Mouse (Mus musculus) adrenal gland, adult 18-20 months (tissue): Measurements from ENCODE around the gene Mis12. TPM values are rescaled to one million over a fixed set of nuclear protein-coding genes. Genes with fewer than 3 reads are reported as not detected.

Experiments
- DNase-seq, 2 experiments: peaks; one replicate each; pipeline ENCODE4 v3.0.0; 2021 to 2022; ENCODE audit warnings: low spot score in 2 of 2
- long read RNA-seq, 2 experiments: library from polyadenylated mRNA; stranded (forward); transcript quantifications; one replicate each; pipeline ENCODE4 v2.0.0; 2021
- total RNA-seq, 2 experiments: library from RNA; stranded (reverse); gene quantifications; 1 replicate in 1 of 2; 2 replicates in 1 of 2; pipeline ENCODE4 v1.2.3; 2021

The Mis12 gene
- 10 to 100 TPM; 17.7 to 19.2 TPM for total RNA-seq
- long read RNA-seq, experiment 1, transcript Mis12-201 (3 exons, 3,003 nt) = major isoform, 26 of 27 reads
- long read RNA-seq, experiment 1, partial matches to known transcripts = 0 of 27 reads
- long read RNA-seq, experiment 1, other reads (novel, unspliced or antisense) = 1 of 27 reads
- long read RNA-seq, experiment 2, transcript Mis12-201 (3 exons, 3,003 nt) = major isoform, 35 of 41 reads
- long read RNA-seq, experiment 2, partial matches to known transcripts = 0 of 41 reads
- long read RNA-seq, experiment 2, other reads (novel, unspliced or antisense) = 6 of 41 reads

GRCm38 (mm10) chr11:71019201-71020068 is at the start of gene Mis12, which contains the start of gene Derl2:
Gene Mis12 (plus strand): TSS chr11:71019611.
Gene Derl2 (minus strand): TSS chr11:71019841.
- DNase-seq = peak; percentile 90 to 92

GRCm38 (mm10) chr11:70969821-70970559 is 49.4 kb upstream of the Mis12 start, which contains the start of the genes Nup88 and Rpain:
Gene Nup88 (minus strand): TSS chr11:70969973.
Gene Rpain (plus strand): TSS chr11:70970213.
- peak; percentile 82 to 86 for DNase-seq

GRCm38 (mm10) chr11:70970560-70971540 is 48.6 kb upstream of the Mis12 start:
- no peak for DNase-seq

GRCm38 (mm10) chr11:70972586-70972985 is 46.8 kb upstream of the Mis12 start:
- no peak for DNase-seq

GRCm38 (mm10) chr11:70973947-70974346 is 45.5 kb upstream of the Mis12 start:
- no peak for DNase-seq

GRCm38 (mm10) chr11:70975193-70975592 is 44.2 kb upstream of the Mis12 start:
- DNase-seq = no peak

GRCm38 (mm10) chr11:70977293-70977692 is 42.1 kb upstream of the Mis12 start:
- no peak for DNase-seq

- DNase-seq = no peak
These were observed 39.2 kb upstream of the Mis12 start for GRCm38 (mm10) chr11:70980232-70980631.

- no peak for DNase-seq
These were observed 38.5 kb upstream of the Mis12 start for GRCm38 (mm10) chr11:70980751-70981510.

- DNase-seq = no peak
These were observed 37.4 kb upstream of the Mis12 start for GRCm38 (mm10) chr11:70982030-70982429.

- DNase-seq = peak; percentile 97 to 98
These were observed 36.7 kb upstream of the Mis12 start, which contains the start of gene C1qbp for GRCm38 (mm10) chr11:70982557-70983228. Gene C1qbp (minus strand): TSS chr11:70983026.

GRCm38 (mm10) chr11:71001167-71001566 is 18.2 kb upstream of the Mis12 start:
- DNase-seq = no peak

GRCm38 (mm10) chr11:71003611-71004315 is 15.6 kb upstream of the Mis12 start:
- no peak for DNase-seq

GRCm38 (mm10) chr11:71004316-71004773 is 15.1 kb upstream of the Mis12 start, which contains the start of gene Dhx33:
Gene Dhx33 (minus strand): TSS chr11:71004437.
- DNase-seq = peak; percentile 91

GRCm38 (mm10) chr11:71005046-71005445 is 14.4 kb upstream of the Mis12 start:
- no peak for DNase-seq

GRCm38 (mm10) chr11:71007026-71007425 is 12.4 kb upstream of the Mis12 start:
- DNase-seq = no peak

- DNase-seq = no peak
These were observed 11.6 kb upstream of the Mis12 start for GRCm38 (mm10) chr11:71007831-71008230.

- no peak for DNase-seq
These were observed 11.1 kb upstream of the Mis12 start for GRCm38 (mm10) chr11:71008321-71008720.
